Mouse (Mus musculus) brain, embryonic 14.5 days (tissue): ENCODE results near the gene Hipk4.

Source experiments
- CTCF ChIP-seq: fragments of 200-500 bp; IDR thresholded peaks from 2 replicates; pipeline ENCODE4 v1.5.1; 2012; ENCODE audit warnings: inconsistent platforms, mild to moderate bottlenecking, moderate library complexity, borderline replicate concordance; ENCODE audit not compliant: insufficient read depth, insufficient read length; ENCODE audit errors: extremely low read depth
- POLR2A ChIP-seq: fragments of 200-500 bp; IDR thresholded peaks from 2 replicates; pipeline ENCODE4 v1.6.1; 2012; ENCODE audit warnings: mild to moderate bottlenecking, inconsistent platforms, borderline replicate concordance; ENCODE audit not compliant: poor library complexity, insufficient read depth, insufficient read length, severe bottlenecking; ENCODE audit errors: extremely low read depth

DNA sequence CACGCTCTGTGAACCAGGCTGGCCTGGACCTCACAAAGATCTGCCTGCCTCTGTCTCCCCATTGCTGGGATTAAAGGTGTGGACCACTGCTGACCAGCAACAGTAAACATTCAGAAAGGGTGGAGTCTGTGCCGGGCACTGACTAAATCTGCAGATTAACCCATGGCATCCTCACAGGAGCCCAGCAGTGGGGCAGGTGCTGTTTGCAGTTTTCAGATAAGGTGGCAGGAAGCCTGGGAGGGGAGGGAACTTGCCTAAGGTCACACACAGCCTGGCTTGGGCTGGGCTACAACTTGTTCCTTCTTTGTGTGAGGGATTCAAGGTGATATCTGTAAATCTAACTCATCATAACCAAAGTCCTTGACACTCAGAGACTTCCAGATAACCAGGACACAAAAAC lies 17.5 kb downstream of the Hipk4 start:
- TF ChIP-seq POLR2A (no peak), CTCF (no peak)
